Mouse (Mus musculus) intestine, embryonic 15.5 days (tissue): ENCODE data around the gene 2210408I21Rik. TPM values are rescaled to one million over a fixed set of nuclear protein-coding genes. Genes with fewer than 3 reads are reported as not detected.

ENCODE experiments used
- ATAC-seq: fragments of 200-750 bp; cut with Nextera tagmentation; 2 replicates; pipeline ENCODE4 v1.8.0; 2017; ENCODE audit warnings: moderate TSS enrichment, moderate library complexity
- H3K27ac ChIP-seq: fragments of 300-500 bp; sonication (generic); 2 replicates; pipeline ENCODE4 v1.5.1; 2015; ENCODE audit warnings: mild to moderate bottlenecking, inconsistent platforms
- H3K27me3 ChIP-seq: fragments of 300-500 bp; sonication (generic); replicated peaks from 2 replicates; pipeline ENCODE4 v1.6.1; 2015; ENCODE audit warnings: inconsistent platforms
- H3K36me3 ChIP-seq: fragments of 300-500 bp; sonication (generic); 2 replicates; pipeline ENCODE4 v1.6.1; 2015; ENCODE audit warnings: inconsistent platforms
- H3K4me1 ChIP-seq: fragments of 300-500 bp; sonication (generic); replicated peaks from 2 replicates; pipeline ENCODE4 v1.6.1; 2015; ENCODE audit warnings: inconsistent platforms
- H3K4me2 ChIP-seq: fragments of 300-500 bp; sonication (generic); replicated peaks from 2 replicates; pipeline ENCODE4 v1.6.1; 2015; ENCODE audit warnings: mild to moderate bottlenecking, inconsistent platforms
- H3K4me3 ChIP-seq: fragments of 300-500 bp; sonication (generic); replicated peaks from 2 replicates; pipeline ENCODE4 v1.5.1; 2015; ENCODE audit warnings: inconsistent platforms
- H3K9ac ChIP-seq: fragments of 300-500 bp; sonication (generic); 2 replicates; pipeline ENCODE4 v1.6.1; 2015; ENCODE audit warnings: inconsistent platforms
- H3K9me3 ChIP-seq: fragments of 300-500 bp; sonication (generic); 2 replicates; pipeline ENCODE4 v1.6.1; 2016; ENCODE audit warnings: inconsistent platforms
- WGBS: fragments of 180-500 bp; shearing (Covaris S2); methylation state at CpG from one replicate; pipeline ENCODE4 v1.1.7; 2015; 5-methylcytosine and 5-hydroxymethylcytosine counted together
- polyA plus RNA-seq: library from polyadenylated mRNA; unstranded; fragments of >200 nt; fragmentation: Nextera tagmentation; extraction: Ambion mirVana; gene quantifications from 2 replicates; pipeline ENCODE4 v1.2.1, GENCODE M21; 2015

Gene 2210408I21Rik
- polyA plus RNA-seq, 1 experiment from 2014 or later, result 6.0 TPM

DNA sequence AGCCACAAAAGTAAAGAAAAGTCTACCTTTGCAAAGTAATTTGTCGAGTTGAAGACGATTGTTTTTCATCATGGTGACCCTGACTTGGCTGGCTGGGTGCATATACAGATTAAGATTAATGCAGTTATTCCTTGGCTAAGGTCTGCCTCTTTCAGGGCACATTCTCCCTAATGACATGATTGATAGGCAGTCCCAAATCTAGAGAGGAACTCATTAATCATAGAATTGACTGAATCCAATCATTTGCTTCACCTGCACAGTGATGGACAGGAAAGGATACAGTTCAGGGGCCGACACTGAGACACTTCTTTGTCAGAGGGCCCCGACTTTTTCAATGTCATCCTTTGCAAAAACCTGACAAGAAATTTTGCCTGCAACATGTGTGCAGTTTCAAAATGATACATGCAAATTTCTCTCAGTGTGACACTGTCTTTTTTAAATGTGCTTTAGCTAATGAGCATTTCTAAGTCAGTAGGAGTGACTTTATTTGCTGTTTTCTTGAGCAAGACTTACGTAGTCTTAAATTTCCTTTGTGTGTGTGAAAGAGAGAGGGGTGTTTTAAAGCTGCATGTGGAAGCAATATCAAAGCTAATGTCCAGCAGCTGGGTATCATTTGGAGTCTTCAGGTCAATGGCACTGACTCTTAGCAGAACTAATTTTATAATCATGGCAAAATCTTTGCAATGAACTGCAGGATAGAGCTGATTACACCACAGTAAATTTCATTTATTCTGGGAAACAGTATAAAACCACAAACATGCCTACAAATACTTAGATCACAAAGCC is 191.0 kb downstream of the 2210408I21Rik start:
- 67% methylated on average over 5 of the region's 5 CpGs for WGBS
- Histone ChIP-seq H3K27ac (no peak overlapping the region), H3K4me1 (no peaks in the 10 kb centered on the region), H3K9ac (no peak overlapping the region), H3K4me2 (no peak overlapping the region), H3K36me3 (no peaks in the 10 kb centered on the region), H3K9me3 (no peaks in the 10 kb centered on the region), H3K4me3 (no peak overlapping the region), H3K27me3 (no peaks in the 10 kb centered on the region)
- no peak for ATAC-seq

GRCm38 (mm10) chr13:77342097-77342496 is 206.8 kb downstream of the 2210408I21Rik start:
- H3K4me1 ChIP-seq, result no peaks in the 10 kb centered on the region
- no peaks in the 10 kb centered on the region for H3K27me3 ChIP-seq
- no peaks in the 10 kb centered on the region for H3K9me3 ChIP-seq
- H3K9ac ChIP-seq, result no peak overlapping the region
- no peak overlapping the region for H3K27ac ChIP-seq
- 80% methylated on average over 2 of the region's 2 CpGs for WGBS
- no peak for ATAC-seq
- H3K4me2 ChIP-seq, result no peak overlapping the region
- H3K36me3 ChIP-seq, result no peaks in the 10 kb centered on the region
- H3K4me3 ChIP-seq, result no peak overlapping the region

DNA sequence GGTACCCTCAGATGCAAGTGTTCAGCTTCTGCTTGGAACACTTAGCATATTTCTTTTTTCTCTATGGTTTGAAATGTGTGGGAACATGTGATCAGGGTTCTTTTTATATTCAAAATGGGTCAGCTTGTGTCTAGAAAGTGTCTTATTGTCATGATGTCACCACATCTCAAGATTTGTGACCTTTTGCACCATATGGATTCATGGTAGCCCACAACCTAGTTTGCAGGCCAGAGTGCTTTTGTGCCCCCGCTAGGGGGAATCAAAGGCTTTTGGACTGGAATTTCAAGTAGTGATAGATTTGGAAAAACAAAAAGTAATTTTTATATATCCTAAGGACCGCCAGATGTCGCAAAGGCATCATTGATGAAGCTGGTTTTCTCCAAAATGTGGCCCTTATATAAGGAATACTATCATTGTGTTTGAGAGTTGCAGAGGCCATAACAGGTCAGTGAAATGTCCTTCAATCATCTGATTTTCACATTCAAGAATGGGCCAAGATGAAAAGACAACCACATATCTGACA is 250.2 kb downstream of the 2210408I21Rik start:
- H3K27me3 ChIP-seq, result no peaks in the 10 kb centered on the region
- WGBS, result 88% methylated on average over 3 of the region's 3 CpGs
- H3K4me1 ChIP-seq, result no peaks in the 10 kb centered on the region
- H3K9me3 ChIP-seq, result no peaks in the 10 kb centered on the region
- H3K4me3 ChIP-seq, result no peak overlapping the region
- H3K27ac ChIP-seq, result no peak overlapping the region
- no peak overlapping the region for H3K4me2 ChIP-seq
- no peak overlapping the region for H3K9ac ChIP-seq
- H3K36me3 ChIP-seq, result no peaks in the 10 kb centered on the region
- no peak for ATAC-seq

DNA sequence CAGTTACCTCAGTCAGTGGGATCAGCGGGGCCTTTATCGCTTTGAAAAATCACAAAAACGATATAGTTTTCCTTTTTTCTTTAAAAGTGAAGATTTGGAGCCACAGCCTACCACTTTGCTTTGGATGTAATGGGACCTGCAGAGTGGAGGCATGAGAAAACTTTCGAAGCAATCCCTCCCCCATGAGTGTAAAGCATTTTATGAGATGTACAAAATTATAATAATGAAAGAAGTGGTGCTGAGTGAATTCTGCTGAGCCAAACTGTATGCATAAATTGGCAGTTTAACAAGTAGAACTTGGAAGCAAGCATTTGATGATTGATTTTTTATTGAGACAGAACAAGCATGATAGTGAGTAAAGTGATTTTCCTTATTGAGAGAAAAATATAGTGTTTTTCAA is 250.7 kb downstream of the 2210408I21Rik start:
- WGBS, result 90% methylated on average over 4 of the region's 4 CpGs
- ATAC-seq, result no peak
- Histone ChIP-seq H3K27ac (no peak overlapping the region), H3K9me3 (no peaks in the 10 kb centered on the region), H3K4me1 (no peaks in the 10 kb centered on the region), H3K4me3 (no peak overlapping the region), H3K4me2 (no peak overlapping the region), H3K27me3 (no peaks in the 10 kb centered on the region), H3K9ac (no peak overlapping the region), H3K36me3 (no peaks in the 10 kb centered on the region)

GRCm38 (mm10) chr13:77388148-77388547 is 252.8 kb downstream of the 2210408I21Rik start:
- Histone ChIP-seq H3K27ac (no peak overlapping the region), H3K4me3 (no peak overlapping the region), H3K27me3 (no peaks in the 10 kb centered on the region), H3K36me3 (no peaks in the 10 kb centered on the region), H3K4me2 (no peak overlapping the region), H3K4me1 (no peaks in the 10 kb centered on the region), H3K9me3 (no peaks in the 10 kb centered on the region), H3K9ac (no peak overlapping the region)
- ATAC-seq, result no peak
- 83% methylated on average over 4 of the region's 4 CpGs for WGBS

GRCm38 (mm10) chr13:77389209-77389608 is 253.9 kb downstream of the 2210408I21Rik start:
- Histone ChIP-seq H3K9me3 (no peaks in the 10 kb centered on the region), H3K4me2 (no peak overlapping the region), H3K36me3 (no peaks in the 10 kb centered on the region), H3K27ac (no peak overlapping the region), H3K27me3 (no peaks in the 10 kb centered on the region), H3K4me1 (no peaks in the 10 kb centered on the region), H3K4me3 (no peak overlapping the region), H3K9ac (no peak overlapping the region)
- ATAC-seq, result no peak

DNA sequence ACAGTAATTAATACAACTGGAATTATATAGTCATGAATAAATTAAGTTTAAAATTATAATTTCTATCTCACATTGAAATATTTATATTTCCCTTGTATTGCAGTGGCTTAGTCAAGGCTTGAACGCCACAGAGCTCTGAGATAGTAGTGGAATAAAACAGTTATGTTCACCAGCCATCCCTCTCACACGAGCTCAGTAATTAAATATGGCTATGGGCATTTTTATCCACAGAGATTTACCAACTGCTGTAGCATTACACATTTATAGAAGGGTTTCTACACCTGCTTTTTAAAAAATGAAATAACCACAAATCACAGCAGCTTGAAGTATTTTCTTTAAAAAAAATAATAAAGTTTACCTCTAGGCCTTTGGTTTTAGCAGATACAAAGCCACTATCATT is 261.0 kb downstream of the 2210408I21Rik start:
- WGBS, result 81% methylated on average over 2 of the region's 2 CpGs
- Histone ChIP-seq H3K4me1 (no peaks in the 10 kb centered on the region), H3K9ac (no peak overlapping the region), H3K4me2 (no peak overlapping the region), H3K27me3 (no peaks in the 10 kb centered on the region), H3K4me3 (no peak overlapping the region), H3K36me3 (no peaks in the 10 kb centered on the region), H3K9me3 (no peaks in the 10 kb centered on the region), H3K27ac (no peak overlapping the region)
- no peak for ATAC-seq

GRCm38 (mm10) chr13:77396981-77397380 is 261.6 kb downstream of the 2210408I21Rik start:
- no peak overlapping the region for H3K9ac ChIP-seq
- H3K36me3 ChIP-seq, result no peaks in the 10 kb centered on the region
- H3K27ac ChIP-seq, result no peak overlapping the region
- H3K27me3 ChIP-seq, result no peaks in the 10 kb centered on the region
- no peak overlapping the region for H3K4me3 ChIP-seq
- ATAC-seq, result no peak
- no peak overlapping the region for H3K4me2 ChIP-seq
- 82% methylated on average over 5 of the region's 5 CpGs for WGBS
- H3K9me3 ChIP-seq, result no peaks in the 10 kb centered on the region
- H3K4me1 ChIP-seq, result no peaks in the 10 kb centered on the region

DNA sequence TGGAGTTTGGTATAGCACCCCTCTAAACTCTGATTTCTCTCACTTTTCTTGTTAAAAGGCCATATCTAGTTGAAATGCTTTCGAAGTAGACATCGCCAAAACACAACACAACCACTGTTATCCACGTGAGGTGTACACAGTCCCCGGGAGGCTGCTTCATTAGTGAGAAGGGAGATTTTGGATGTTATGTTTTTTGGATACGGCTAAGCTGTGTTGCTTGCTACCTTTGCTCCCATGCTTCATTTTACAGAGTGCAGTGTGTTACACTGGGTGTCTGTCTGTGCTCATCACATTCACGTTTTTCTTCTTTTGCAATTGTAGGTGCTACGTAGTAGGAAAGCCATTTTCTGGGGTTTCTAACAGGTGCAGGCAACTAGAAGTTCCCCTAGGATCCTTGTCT is 262.3 kb downstream of the 2210408I21Rik start:
- no peak for ATAC-seq

GRCm38 (mm10) chr13:77398477-77398876 is 263.1 kb downstream of the 2210408I21Rik start:
- WGBS, result 76% methylated on average over 3 of the region's 3 CpGs
- ATAC-seq, result no peak
- H3K4me2 ChIP-seq, result no peak overlapping the region
- H3K27ac ChIP-seq, result no peak overlapping the region
- no peaks in the 10 kb centered on the region for H3K9me3 ChIP-seq
- H3K36me3 ChIP-seq, result no peaks in the 10 kb centered on the region
- H3K27me3 ChIP-seq, result no peaks in the 10 kb centered on the region
- H3K4me3 ChIP-seq, result no peak overlapping the region
- no peaks in the 10 kb centered on the region for H3K4me1 ChIP-seq
- H3K9ac ChIP-seq, result no peak overlapping the region

More for the DNA sequence above, 262.3 kb downstream of the 2210408I21Rik start:
- Histone ChIP-seq H3K4me2 (no peak overlapping the region), H3K27ac (no peak overlapping the region), H3K4me3 (no peak overlapping the region), H3K27me3 (no peaks in the 10 kb centered on the region), H3K36me3 (no peaks in the 10 kb centered on the region), H3K9ac (no peak overlapping the region), H3K9me3 (no peaks in the 10 kb centered on the region), H3K4me1 (no peaks in the 10 kb centered on the region)
- WGBS, result 88% methylated on average over 7 of the region's 7 CpGs

GRCm38 (mm10) chr13:77400762-77401161 is 265.4 kb downstream of the 2210408I21Rik start:
- no peaks in the 10 kb centered on the region for H3K4me1 ChIP-seq
- H3K4me2 ChIP-seq, result no peak overlapping the region
- no peak overlapping the region for H3K27ac ChIP-seq
- H3K4me3 ChIP-seq, result no peak overlapping the region
- no peaks in the 10 kb centered on the region for H3K27me3 ChIP-seq
- no peak for ATAC-seq
- H3K9ac ChIP-seq, result no peak overlapping the region
- no peaks in the 10 kb centered on the region for H3K9me3 ChIP-seq
- 74% methylated on average over 2 of the region's 2 CpGs for WGBS
- H3K36me3 ChIP-seq, result no peaks in the 10 kb centered on the region

- no peaks in the 10 kb centered on the region for H3K4me1 ChIP-seq
- H3K4me3 ChIP-seq, result no peak overlapping the region
- no peak overlapping the region for H3K9ac ChIP-seq
- 79% methylated on average over 3 of the region's 3 CpGs for WGBS
- H3K4me2 ChIP-seq, result no peak overlapping the region
- ATAC-seq, result no peak
- H3K27ac ChIP-seq, result no peak overlapping the region
- H3K27me3 ChIP-seq, result no peaks in the 10 kb centered on the region
- no peaks in the 10 kb centered on the region for H3K9me3 ChIP-seq
- no peaks in the 10 kb centered on the region for H3K36me3 ChIP-seq
These were observed 273.2 kb downstream of the 2210408I21Rik start for GRCm38 (mm10) chr13:77408530-77408929.

- ATAC-seq, result no peak
- WGBS, result 63% methylated on average over 2 of the region's 2 CpGs
- H3K27me3 ChIP-seq, result no peaks in the 10 kb centered on the region
These were observed 274.5 kb downstream of the 2210408I21Rik start for GRCm38 (mm10) chr13:77409804-77410203.

More at GRCm38 (mm10) chr13:77409804-77410203, 274.5 kb downstream of the 2210408I21Rik start:
- no peaks in the 10 kb centered on the region for H3K4me1 ChIP-seq
- no peak overlapping the region for H3K4me2 ChIP-seq
- no peaks in the 10 kb centered on the region for H3K36me3 ChIP-seq
- no peak overlapping the region for H3K4me3 ChIP-seq
- no peaks in the 10 kb centered on the region for H3K9me3 ChIP-seq
- no peak overlapping the region for H3K27ac ChIP-seq
- H3K9ac ChIP-seq, result no peak overlapping the region
